Mouse (Mus musculus) inflammation-experienced regulatory T-cells, adult 6 months (primary cell): ENCODE measurements around the gene Aunip. TPM values are rescaled to one million over a fixed set of nuclear protein-coding genes. Genes with fewer than 3 reads are reported as not detected.
"Not testable (repeated sequence)": the region's sequence is repeated elsewhere in the genome, so short reads cannot be mapped to it uniquely, and the experiment has no call there.

Experiments
- ATAC-seq: one replicate; pipeline ENCODE4 v1.8.0; 2017
- polyA plus RNA-seq, 3 experiments: library from polyadenylated mRNA; unstranded; fragments of 100-300 nt; shearing (Covaris generic); gene quantifications; one replicate each; pipeline ENCODE4 v1.2.1; 2017

Gene Aunip
- polyA plus RNA-seq, 3 experiments from 2014 or later: 0.44 to 7.2 (median 0.94) TPM

GRCm38 (mm10) chr4:134485151-134485900 lies 25.5 kb upstream of the Aunip start:
- no peak for ATAC-seq

GRCm38 (mm10) chr4:134488211-134488610 lies 22.6 kb upstream of the Aunip start:
- ATAC-seq: no peak

GRCm38 (mm10) chr4:134489986-134490665 lies 20.7 kb upstream of the Aunip start:
- ATAC-seq: no peak

GRCm38 (mm10) chr4:134491716-134492115 lies 19.1 kb upstream of the Aunip start:
- ATAC-seq: no peak

GRCm38 (mm10) chr4:134494161-134494560 lies 16.6 kb upstream of the Aunip start:
- not testable (repeated sequence) for ATAC-seq

GRCm38 (mm10) chr4:134494780-134495545 lies 15.8 kb upstream of the Aunip start:
- ATAC-seq: peak; percentile 96

- ATAC-seq: no peak
These were observed 15.3 kb upstream of the Aunip start for GRCm38 (mm10) chr4:134495546-134495923.

- ATAC-seq: peak; percentile 17
These were observed 14.1 kb upstream of the Aunip start, which contains the start of gene Paqr7 for GRCm38 (mm10) chr4:134496595-134497210. Gene Paqr7 (plus strand): TSS chr4:134496697.

GRCm38 (mm10) chr4:134497223-134497622 lies 13.6 kb upstream of the Aunip start:
- no peak for ATAC-seq

GRCm38 (mm10) chr4:134497986-134498731 lies 12.6 kb upstream of the Aunip start:
- ATAC-seq: no peak

- ATAC-seq: not testable (repeated sequence)
These were observed 11.8 kb upstream of the Aunip start for GRCm38 (mm10) chr4:134498983-134499382.

- no peak for ATAC-seq
These were observed 9.7 kb upstream of the Aunip start for GRCm38 (mm10) chr4:134501095-134501494.

- no peak for ATAC-seq
These were observed 7.0 kb upstream of the Aunip start for GRCm38 (mm10) chr4:134503686-134504357.

GRCm38 (mm10) chr4:134505303-134505789 lies 5.5 kb upstream of the Aunip start:
- no peak for ATAC-seq

- ATAC-seq: no peak
These were observed 4.7 kb upstream of the Aunip start for GRCm38 (mm10) chr4:134505966-134506594.

- no peak for ATAC-seq
These were observed 4.1 kb upstream of the Aunip start for GRCm38 (mm10) chr4:134506713-134507112.

GRCm38 (mm10) chr4:134510396-134510795 lies 403 bp upstream of the Aunip start:
- ATAC-seq: no peak

GRCm38 (mm10) chr4:134511730-134512129 lies 931 bp downstream of the Aunip start:
- ATAC-seq: no peak

- ATAC-seq: no peak
These were observed 2.0 kb downstream of the Aunip start for GRCm38 (mm10) chr4:134512798-134513197.

GRCm38 (mm10) chr4:134514309-134514930 lies 3.6 kb downstream of the Aunip start:
- no peak for ATAC-seq
